In genomic region chr16:90490066-90490465, GRCm38 (mm10) we compare ENCODE assay signal across 28 mouse cellular contexts.
DNase-seq lines count a peak whose midpoint lies in the region; ATAC-seq and TF ChIP-seq lines count a peak whose summit lies in the region.
"Had no signal": no experiment of that assay in that cellular context is flagged by ENCODE, and none has a peak within 500 bp of the region (broad histone marks: within the 10 kb centered on the region; RNA-seq: fewer than 3 reads in every experiment).

No protein-coding gene starts in this region.

- H3K27ac ChIP-seq in forebrain, embryonic 13.5 days = peak overlapping the region; percentile 14; the same call in 1 of the 2 replicates
- no peak overlapping the region for H3K27ac ChIP-seq in forebrain, embryonic 11.5 days (ENCODE audit: low read depth, low read length)
- H3K27ac ChIP-seq in layer of hippocampus, adult 2 months = peak overlapping the region; percentile 4; the same call in 1 of the 2 replicates
- H3K27ac ChIP-seq: embryonic facial prominence, embryonic 15.5 days; forebrain, embryonic 15.5 days; kidney, embryonic 15.5 days; liver, embryonic 12.5 days; midbrain, embryonic 12.5 days; neural tube, embryonic 13.5 days had no signal

- H3K4me1 ChIP-seq in forebrain, embryonic 13.5 days = peaks cover 18% of the 10 kb centered on the region
- H3K4me1 ChIP-seq in forebrain, embryonic 11.5 days (replicated peaks; ENCODE audit: control insufficient read depth, insufficient read depth, low read length) = 0 out of 2 replicates have a peak, but pooled peaks cover 2% of the 10 kb centered on the region
- H3K4me1 ChIP-seq: liver, embryonic 12.5 days; megakaryocyte, embryonic 14.5 days had no signal

- no peaks in the 10 kb centered on the region for H3K27me3 ChIP-seq in forebrain, embryonic 13.5 days
- H3K27me3 ChIP-seq in forebrain, embryonic 11.5 days (ENCODE audit: control insufficient read depth, insufficient read depth, low read length) = no peaks in the 10 kb centered on the region
- H3K27me3 ChIP-seq: embryonic facial prominence, embryonic 15.5 days; forebrain, embryonic 15.5 days; heart, embryonic 12.5 days; kidney, embryonic 15.5 days; liver, embryonic 12.5 days; megakaryocyte, embryonic 14.5 days; midbrain, embryonic 12.5 days; neural tube, embryonic 13.5 days; Patski had no signal

- H3K9me3 ChIP-seq in forebrain, embryonic 13.5 days (replicated peaks) = no peaks in the 10 kb centered on the region
- no peaks in the 10 kb centered on the region for H3K9me3 ChIP-seq in forebrain, embryonic 11.5 days (ENCODE audit: control insufficient read depth, low read length)
- H3K9me3 ChIP-seq: embryonic facial prominence, embryonic 15.5 days; forebrain, embryonic 15.5 days; heart, embryonic 12.5 days; kidney, embryonic 15.5 days; liver, embryonic 12.5 days; midbrain, embryonic 12.5 days; neural tube, embryonic 13.5 days had no signal

- ATAC-seq in forebrain, embryonic 13.5 days = no peak
- ATAC-seq in forebrain, embryonic 11.5 days (replicated peaks; ENCODE audit: low FRiP score) = no peak
- ATAC-seq: forebrain, embryonic 15.5 days; hindbrain, embryonic 16.5 days; liver, embryonic 12.5 days; liver, postnatal 0 days; Patski had no signal

- no peak overlapping the region for H3K4me2 ChIP-seq in forebrain, embryonic 13.5 days
- H3K4me2 ChIP-seq in forebrain, embryonic 11.5 days (ENCODE audit: low read depth, low read length, severe bottlenecking) = no peak overlapping the region
- H3K4me2 ChIP-seq: embryonic facial prominence, embryonic 15.5 days; forebrain, embryonic 15.5 days; heart, embryonic 12.5 days; kidney, embryonic 15.5 days; liver, embryonic 12.5 days; midbrain, embryonic 12.5 days; neural tube, embryonic 13.5 days had no signal

- H3K4me3 ChIP-seq in forebrain, embryonic 13.5 days = no peak overlapping the region
- H3K4me3 ChIP-seq in forebrain, embryonic 11.5 days (ENCODE audit: low read depth, low read length) = no peak overlapping the region
- no peak overlapping the region for H3K4me3 ChIP-seq in layer of hippocampus, adult 2 months
- H3K4me3 ChIP-seq: embryonic facial prominence, embryonic 15.5 days; forebrain, embryonic 15.5 days; heart, embryonic 12.5 days; kidney, embryonic 15.5 days; liver, embryonic 12.5 days; megakaryocyte, embryonic 14.5 days; midbrain, embryonic 12.5 days; myocyte; neural tube, embryonic 13.5 days had no signal

- no peak for DNase-seq in forebrain, embryonic 11.5 days (ENCODE audit: low spot score)
- no peak for DNase-seq in layer of hippocampus, adult 2 months (ENCODE audit: low spot score in 2 of 2)
- DNase-seq in layer of hippocampus, postnatal 36 days = no peak
- DNase-seq in lung, postnatal 36 days = peak; percentile 2
- DNase-seq in lung, adult 18-20 months = no peak
- peak; percentile 89 for DNase-seq in gonadal fat pad, adult 2 months (ENCODE audit: low read depth)
- DNase-seq in gastrocnemius, adult 8-10 months (ENCODE audit: low spot score in 2 of 2) = no peak
- DNase-seq: adrenal gland, postnatal 10 days; cerebellum, adult 11 months; cerebellum, adult 9-10 months; gastrocnemius, postnatal 10 days; kidney, adult 18-20 months; kidney, postnatal 36 days; liver, postnatal 0 days; thymus, postnatal 14 days had no signal

- H3K36me3 ChIP-seq in forebrain, embryonic 13.5 days (ENCODE audit: poor library complexity, severe bottlenecking) = peaks cover 73% of the 10 kb centered on the region
- peaks cover 7% of the 10 kb centered on the region for H3K36me3 ChIP-seq in forebrain, embryonic 11.5 days (ENCODE audit: control insufficient read depth, insufficient read depth, low read length)
- H3K36me3 ChIP-seq: G1E; liver, embryonic 12.5 days had no signal

- 80% methylated on average over 4 of the region's 4 CpGs for WGBS in forebrain, embryonic 13.5 days
- WGBS in forebrain, embryonic 11.5 days = 79% methylated on average over 4 of the region's 4 CpGs

- H3K9ac ChIP-seq in forebrain, embryonic 13.5 days = no peak overlapping the region
- no peak overlapping the region for H3K9ac ChIP-seq in forebrain, embryonic 11.5 days (ENCODE audit: low read length)
- H3K9ac ChIP-seq: embryonic facial prominence, embryonic 15.5 days; forebrain, embryonic 15.5 days; heart, embryonic 12.5 days; kidney, embryonic 15.5 days; liver, embryonic 12.5 days; liver, postnatal 0 days; midbrain, embryonic 12.5 days; neural tube, embryonic 13.5 days had no signal

- TF ChIP-seq CTCF in layer of hippocampus, adult 2 months (conservative IDR thresholded peaks at IDR 0.05) = no peak

Comparison
In these comparisons a context has a peak if more than half of its experiments do, and no peak if none do; other contexts are left out.
1. DNase-seq: peak in lung, postnatal 36 days (single experiment) and gonadal fat pad, adult 2 months (single experiment); none in forebrain, embryonic 11.5 days (single experiment), layer of hippocampus, adult 2 months (0 of 2), layer of hippocampus, postnatal 36 days (0 of 2), lung, adult 18-20 months (0 of 2) and gastrocnemius, adult 8-10 months (0 of 2).